Mouse (Mus musculus) neural tube, embryonic 13.5 days (tissue): ENCODE data around the gene Ahnak. TPM values are rescaled to one million over a fixed set of nuclear protein-coding genes. Genes with fewer than 3 reads are reported as not detected.
A peak's percentile ranks its signal among the peaks of the same experiment; 100 is the strongest.
"Not testable (repeated sequence)": the region's sequence is repeated elsewhere in the genome, so short reads cannot be mapped to it uniquely, and the experiment has no call there.

ENCODE experiments used
- ATAC-seq: fragments of 200-750 bp; cut with Nextera tagmentation; 2 replicates; pipeline ENCODE4 v1.8.0; 2017; ENCODE audit warnings: low read depth, mild to moderate bottlenecking, moderate TSS enrichment, moderate library complexity
- H3K27ac ChIP-seq: fragments of 300-500 bp; sonication (generic); replicated peaks from 2 replicates; pipeline ENCODE4 v1.5.1; 2015; ENCODE audit warnings: moderate library complexity, mild to moderate bottlenecking, inconsistent platforms
- H3K27me3 ChIP-seq: fragments of 300-500 bp; sonication (generic); 2 replicates; pipeline ENCODE4 v1.6.1; 2015; ENCODE audit warnings: mild to moderate bottlenecking, inconsistent platforms
- H3K36me3 ChIP-seq: fragments of 300-500 bp; sonication (generic); 2 replicates; pipeline ENCODE4 v1.6.1; 2015; ENCODE audit warnings: mild to moderate bottlenecking, inconsistent platforms
- H3K4me1 ChIP-seq: fragments of 300-500 bp; sonication (generic); replicated peaks from 2 replicates; pipeline ENCODE4 v1.6.1; 2015; ENCODE audit warnings: inconsistent platforms
- H3K4me2 ChIP-seq: fragments of 300-500 bp; sonication (generic); 2 replicates; pipeline ENCODE4 v1.6.1; 2015; ENCODE audit warnings: inconsistent platforms, mild to moderate bottlenecking, moderate library complexity
- H3K4me3 ChIP-seq: fragments of 300-500 bp; sonication (generic); 2 replicates; pipeline ENCODE4 v1.5.1; 2015; ENCODE audit warnings: mild to moderate bottlenecking, inconsistent platforms
- H3K9ac ChIP-seq: fragments of 300-500 bp; sonication (generic); 2 replicates; pipeline ENCODE4 v1.6.1; 2015; ENCODE audit warnings: moderate library complexity, mild to moderate bottlenecking, inconsistent platforms
- H3K9me3 ChIP-seq: fragments of 300-500 bp; sonication (generic); 2 replicates; pipeline ENCODE4 v1.6.1; 2016; ENCODE audit warnings: inconsistent platforms
- WGBS: fragments of 180-500 bp; shearing (Covaris S2); methylation state at CpG from one replicate; pipeline ENCODE4 v1.1.7; 2015; 5-methylcytosine and 5-hydroxymethylcytosine counted together
- polyA plus RNA-seq: library from polyadenylated mRNA; unstranded; fragments of >200 nt; fragmentation: Nextera tagmentation; extraction: Ambion mirVana; gene quantifications from 2 replicates; pipeline ENCODE4 v1.2.1, GENCODE M21; 2015

Ahnak gene
- polyA plus RNA-seq, 1 experiment from 2014 or later, result 4.9 TPM

DNA sequence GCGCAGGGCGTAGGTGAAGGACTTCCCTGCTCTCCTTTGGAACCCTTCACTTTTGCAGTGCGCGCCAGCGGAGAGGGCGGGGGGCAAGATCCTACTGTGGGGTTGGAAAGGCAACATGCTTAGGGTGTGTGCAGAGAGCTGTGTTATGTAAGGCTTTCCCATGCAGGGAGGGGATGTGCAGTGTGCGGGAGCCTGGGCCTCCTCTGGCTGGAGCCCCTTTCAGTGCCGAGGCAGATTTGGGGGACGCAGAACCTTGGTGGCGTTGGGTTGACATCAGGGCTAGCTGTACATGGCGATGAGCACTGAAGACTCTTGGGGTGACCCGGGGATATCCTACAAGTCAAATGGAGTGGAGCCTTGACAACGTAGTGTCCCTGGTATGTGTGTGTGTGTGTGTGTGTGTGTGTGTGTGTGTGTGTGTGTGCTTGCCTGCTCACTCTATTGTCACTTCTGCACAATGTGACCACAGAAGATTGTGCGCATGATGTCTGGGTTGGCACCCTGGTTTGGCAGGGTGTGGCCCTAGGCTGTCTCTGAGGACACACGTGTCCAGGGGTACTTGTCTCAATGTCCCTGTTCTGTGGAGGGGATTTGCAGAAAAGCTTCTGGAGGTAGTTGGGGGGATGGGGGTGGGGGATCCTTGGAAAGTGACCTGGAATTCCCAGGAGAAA, 1.5 kb downstream of the Ahnak start:
- no peaks in the 10 kb centered on the region for H3K36me3 ChIP-seq
- peaks cover 37% of the 10 kb centered on the region for H3K4me1 ChIP-seq
- peak overlapping the region; percentile 46 for H3K4me3 ChIP-seq
- H3K4me2 ChIP-seq, result peak overlapping the region; percentile 68
- H3K9ac ChIP-seq, result peak overlapping the region; percentile 73
- H3K9me3 ChIP-seq, result no peaks in the 10 kb centered on the region
- peak; percentile 66 for ATAC-seq
- peak overlapping the region; percentile 20; the same call in 1 of the 2 replicates for H3K27ac ChIP-seq
- 17% methylated on average over 15 of the region's 15 CpGs for WGBS
- peaks cover 57% of the 10 kb centered on the region for H3K27me3 ChIP-seq

DNA sequence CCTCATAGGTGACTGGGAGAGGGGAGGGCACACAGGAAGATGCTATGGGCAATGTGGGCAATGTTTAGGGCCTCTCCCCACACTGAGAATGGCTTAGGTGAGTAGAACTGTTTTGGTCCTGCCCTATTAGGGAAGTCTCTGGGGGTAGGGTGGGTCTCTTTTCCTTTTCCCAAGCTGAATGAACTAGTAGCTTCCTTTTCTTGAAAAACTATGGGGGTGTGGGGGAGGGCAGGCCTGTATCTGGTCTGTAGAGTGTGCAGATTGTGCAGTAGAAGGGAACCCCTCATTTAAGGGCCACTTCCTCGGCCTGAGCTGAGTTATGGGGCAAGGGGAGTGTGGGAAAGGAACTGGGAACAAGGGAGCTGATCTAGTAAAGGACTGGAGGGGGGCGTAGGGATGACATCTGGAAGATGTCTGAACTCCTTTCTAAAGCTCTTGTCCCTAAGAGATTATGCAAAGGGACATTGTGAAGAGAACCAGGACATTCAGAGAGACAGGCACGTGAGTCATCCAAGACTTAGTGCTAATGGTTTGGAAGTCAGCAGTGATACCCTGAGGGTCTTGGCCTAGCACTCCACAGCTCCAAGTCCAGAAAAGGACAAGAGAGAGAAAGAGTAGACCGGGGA, 2.3 kb downstream of the Ahnak start:
- ATAC-seq, result no peak
- no peaks in the 10 kb centered on the region for H3K9me3 ChIP-seq
- H3K27ac ChIP-seq, result 0 out of 2 replicates have a peak overlapping the region, but pooled peaks have one; percentile 0
- WGBS, result 79% methylated on average over 4 of the region's 4 CpGs
- H3K4me1 ChIP-seq, result peaks cover 34% of the 10 kb centered on the region
- H3K9ac ChIP-seq, result no peak overlapping the region
- 0 out of 2 replicates have a peak overlapping the region, but pooled peaks have one; percentile 4 for H3K4me3 ChIP-seq
- H3K36me3 ChIP-seq, result no peaks in the 10 kb centered on the region
- H3K4me2 ChIP-seq, result peak overlapping the region; percentile 68
- H3K27me3 ChIP-seq, result peaks cover 57% of the 10 kb centered on the region

DNA sequence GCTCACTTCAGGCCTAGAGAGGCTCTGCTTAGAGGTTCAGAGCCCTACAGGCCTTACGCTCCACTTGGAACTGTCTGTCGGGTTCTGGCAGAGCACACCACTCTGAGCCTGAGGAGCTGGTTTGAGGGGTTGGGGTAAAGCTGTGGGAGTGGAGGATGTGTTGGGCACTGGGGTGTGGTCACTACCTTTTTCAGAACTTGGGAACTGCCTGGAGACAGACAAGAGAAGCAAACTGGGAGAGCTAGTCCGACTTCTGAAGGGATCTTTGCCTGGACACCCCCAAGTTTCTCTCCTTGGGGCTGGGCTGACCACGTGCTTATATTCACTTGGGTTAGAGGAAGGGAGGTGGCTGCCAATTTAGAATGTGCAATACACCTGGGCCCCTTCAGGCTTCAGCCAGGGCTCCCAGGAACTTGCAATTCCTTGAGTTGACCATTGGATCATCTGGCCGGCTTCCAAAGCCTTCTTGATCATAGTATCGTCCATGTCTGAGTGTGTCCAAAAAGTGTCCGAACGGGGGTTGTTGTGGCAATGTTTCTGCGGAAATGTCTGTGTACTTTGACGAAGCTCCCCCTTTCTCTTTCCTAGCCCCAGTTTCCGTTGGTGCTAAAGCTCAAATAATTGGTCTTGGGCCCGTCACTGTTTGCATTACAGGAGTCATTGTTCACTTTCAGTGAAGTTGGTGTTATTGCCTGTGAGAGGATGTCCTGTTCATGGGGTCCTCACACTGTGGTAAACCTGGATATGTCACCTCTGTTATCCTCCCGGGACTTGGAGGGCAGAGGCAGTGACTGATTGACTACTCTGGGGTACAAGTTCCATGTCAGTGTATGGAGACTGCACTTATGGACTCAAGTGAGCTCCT, 3.0 kb downstream of the Ahnak start:
- ATAC-seq, result no peak
- peaks cover 56% of the 10 kb centered on the region for H3K27me3 ChIP-seq
- H3K9ac ChIP-seq, result 0 out of 2 replicates have a peak overlapping the region, but pooled peaks have one; percentile 31

DNA sequence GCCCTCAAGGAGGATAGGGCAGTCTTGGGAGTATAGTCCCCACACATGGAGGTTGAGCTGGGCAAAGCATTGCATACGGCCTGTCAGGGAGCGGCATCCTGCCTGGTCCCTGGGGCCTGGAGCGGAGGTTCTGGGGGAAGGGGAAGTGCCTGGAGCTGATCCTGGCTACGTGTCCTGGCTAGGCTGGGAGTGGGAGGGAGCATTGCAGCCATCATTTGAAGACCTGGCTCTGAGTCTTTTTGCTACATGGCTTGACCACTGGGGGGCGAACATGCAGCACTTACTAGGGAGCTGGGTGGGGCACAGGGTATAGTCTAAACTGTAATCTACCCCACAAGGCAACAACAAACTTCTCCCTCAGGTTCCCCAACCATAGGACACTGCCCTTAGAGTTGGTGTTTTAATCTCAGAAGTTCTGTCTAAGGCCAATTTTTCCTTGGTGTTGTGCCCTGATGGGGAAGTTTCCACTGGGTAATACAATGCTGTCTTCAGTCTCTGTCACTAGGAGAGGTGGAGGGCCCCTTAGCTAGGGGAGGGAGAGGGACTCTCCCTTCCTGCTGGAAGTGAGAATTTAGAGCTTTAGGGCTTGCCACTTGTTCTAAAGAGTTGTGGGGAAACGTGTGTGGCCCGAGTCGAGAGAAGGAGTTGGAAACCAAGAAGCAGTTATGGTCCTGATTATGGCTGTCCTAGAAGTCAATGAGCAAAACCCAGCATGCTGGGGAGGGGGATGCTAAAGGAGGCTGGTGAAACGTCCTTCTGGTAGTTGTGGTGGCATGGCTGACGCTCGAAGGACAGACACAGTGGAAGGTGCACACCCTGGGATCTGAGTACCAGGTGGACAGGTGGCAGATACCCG, 3.9 kb downstream of the Ahnak start:
- H3K36me3 ChIP-seq, result no peaks in the 10 kb centered on the region
- peak overlapping the region; percentile 25 for H3K4me2 ChIP-seq
- 32% methylated on average over 12 of the region's 12 CpGs for WGBS
- peaks cover 47% of the 10 kb centered on the region for H3K27me3 ChIP-seq
- ATAC-seq, result no peak
- H3K4me1 ChIP-seq, result peaks cover 42% of the 10 kb centered on the region
- H3K9ac ChIP-seq, result 0 out of 2 replicates have a peak overlapping the region, but pooled peaks have one; percentile 31
- H3K27ac ChIP-seq, result no peak overlapping the region
- H3K9me3 ChIP-seq, result no peaks in the 10 kb centered on the region
- H3K4me3 ChIP-seq, result no peak overlapping the region

More for the DNA sequence above, 3.0 kb downstream of the Ahnak start:
- 82% methylated on average over 13 of the region's 13 CpGs for WGBS
- 0 out of 2 replicates have a peak overlapping the region, but pooled peaks have one; percentile 0 for H3K27ac ChIP-seq
- H3K4me2 ChIP-seq, result peak overlapping the region; percentile 68
- H3K36me3 ChIP-seq, result no peaks in the 10 kb centered on the region
- no peak overlapping the region for H3K4me3 ChIP-seq
- H3K4me1 ChIP-seq, result peaks cover 35% of the 10 kb centered on the region
- no peaks in the 10 kb centered on the region for H3K9me3 ChIP-seq

DNA sequence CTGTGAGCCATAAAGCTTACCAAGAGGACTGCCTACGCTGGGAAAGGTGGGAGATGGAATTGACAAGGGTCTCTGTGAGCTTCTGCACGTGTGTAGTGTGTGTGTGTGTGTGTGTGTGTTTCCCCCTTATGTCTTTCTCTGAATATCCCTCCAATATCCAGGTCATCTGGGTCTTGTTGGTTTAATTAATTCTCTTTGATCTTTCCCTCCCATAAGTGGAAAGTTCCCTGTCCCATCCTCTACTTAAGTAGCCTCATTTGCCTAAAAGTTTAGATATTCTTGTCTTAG, 4.5 kb downstream of the Ahnak start:
- Histone ChIP-seq H3K4me2 (no peak overlapping the region), H3K27me3 (peaks cover 42% of the 10 kb centered on the region), H3K27ac (no peak overlapping the region), H3K4me1 (peaks cover 42% of the 10 kb centered on the region), H3K36me3 (no peaks in the 10 kb centered on the region), H3K9me3 (no peaks in the 10 kb centered on the region), H3K4me3 (no peak overlapping the region), H3K9ac (no peak overlapping the region)
- ATAC-seq, result no peak
- 46% methylated on average over 2 of the region's 2 CpGs for WGBS

DNA sequence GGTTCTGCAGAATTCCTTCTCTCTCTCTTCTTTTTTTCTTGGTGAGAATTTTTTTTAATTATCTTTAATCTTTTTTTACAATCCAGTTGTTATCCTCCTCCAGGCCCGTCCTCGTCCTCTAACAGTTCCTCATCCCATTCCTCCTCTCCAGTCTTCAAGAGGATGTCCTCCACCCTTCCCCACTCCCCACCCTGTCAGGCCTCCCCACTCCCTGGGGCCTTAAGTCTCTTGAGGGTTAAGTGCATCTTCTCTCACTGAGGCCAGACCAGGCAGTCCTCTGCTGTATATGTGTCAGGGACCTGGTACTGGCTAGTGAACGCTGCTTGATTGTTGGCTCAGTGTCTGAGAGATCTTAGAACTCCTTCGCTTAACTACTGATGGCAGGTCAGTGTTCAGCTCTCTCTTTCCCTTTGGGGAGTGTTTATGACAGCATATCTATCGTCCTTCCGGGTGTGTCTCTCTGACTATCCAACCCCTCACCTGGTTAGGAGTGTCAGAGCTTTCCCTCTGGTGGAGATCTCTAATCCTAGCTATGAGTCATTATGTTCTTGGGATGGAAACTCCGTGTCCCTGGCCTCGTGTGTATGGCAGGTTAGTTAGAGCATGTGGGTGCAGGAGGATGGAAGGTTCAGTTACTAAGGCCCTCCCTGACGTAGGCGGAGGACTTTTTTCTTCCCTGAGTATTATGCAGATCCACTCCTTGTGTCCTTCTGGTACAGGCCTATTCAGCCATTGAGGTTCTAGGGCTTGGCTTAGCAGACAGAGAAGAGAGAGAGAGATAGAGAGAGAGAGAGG, 5.9 kb downstream of the Ahnak start:
- ATAC-seq, result no peak
- Histone ChIP-seq H3K4me1 (peaks cover 28% of the 10 kb centered on the region), H3K9me3 (no peaks in the 10 kb centered on the region), H3K27me3 (peaks cover 27% of the 10 kb centered on the region), H3K4me2 (no peak overlapping the region), H3K36me3 (no peaks in the 10 kb centered on the region), H3K27ac (no peak overlapping the region), H3K4me3 (no peak overlapping the region), H3K9ac (no peak overlapping the region)
- 82% methylated on average over 10 of the region's 10 CpGs for WGBS

DNA sequence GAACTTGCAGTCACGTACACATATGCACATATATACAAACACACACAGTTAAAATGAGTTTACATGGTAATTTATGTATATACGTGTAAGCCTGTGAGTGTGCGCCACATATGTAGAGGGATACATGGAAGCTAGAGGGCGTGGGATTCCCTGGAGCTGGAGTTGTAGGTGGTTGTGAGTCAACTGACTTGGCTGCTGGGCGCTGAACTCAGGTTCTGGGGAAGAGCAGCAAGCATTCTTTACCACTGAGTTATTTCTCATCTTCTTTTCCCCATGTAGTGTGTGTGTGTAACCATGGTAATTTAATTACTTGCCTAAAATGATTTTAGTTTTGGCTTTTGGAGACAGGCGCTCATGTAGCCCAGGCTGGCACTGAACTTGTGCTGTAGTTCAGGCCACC, 7.5 kb downstream of the Ahnak start:
- Histone ChIP-seq H3K27me3 (peaks cover 11% of the 10 kb centered on the region), H3K4me1 (peaks cover 14% of the 10 kb centered on the region), H3K27ac (no peak overlapping the region), H3K9me3 (no peaks in the 10 kb centered on the region), H3K36me3 (no peaks in the 10 kb centered on the region), H3K9ac (no peak overlapping the region), H3K4me3 (no peak overlapping the region), H3K4me2 (no peak overlapping the region)
- ATAC-seq, result no peak
- WGBS, result 88% methylated on average over 6 of the region's 6 CpGs

DNA sequence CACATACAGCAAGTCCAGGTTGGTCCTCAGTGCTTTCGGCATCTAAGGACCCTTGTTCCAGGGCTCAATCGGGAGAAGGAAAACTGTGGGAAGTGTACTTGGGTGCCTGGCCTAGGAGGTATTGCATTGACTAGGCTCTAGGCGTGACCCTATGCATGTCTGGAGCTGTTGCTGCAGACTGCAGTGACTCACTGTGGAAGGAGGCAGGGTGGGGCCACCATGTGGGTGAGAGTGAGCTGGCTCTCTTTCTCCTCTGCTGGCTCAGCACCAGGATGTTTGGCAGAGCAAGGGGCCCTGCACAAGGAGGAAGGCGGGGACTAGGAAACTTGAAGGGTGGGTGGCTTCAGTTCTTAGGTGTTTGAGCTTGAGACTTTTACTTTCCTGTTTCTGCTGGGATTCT, 8.5 kb downstream of the Ahnak start:
- no peak overlapping the region for H3K4me2 ChIP-seq
- no peaks in the 10 kb centered on the region for H3K36me3 ChIP-seq
- 66% methylated on average over 4 of the region's 4 CpGs for WGBS
- ATAC-seq, result peak; percentile 59; the same call in 1 of the 2 replicates
- H3K4me1 ChIP-seq, result peaks cover 11% of the 10 kb centered on the region
- H3K4me3 ChIP-seq, result no peak overlapping the region
- 0 out of 2 replicates have a peak, but pooled peaks cover 2% of the 10 kb centered on the region for H3K27me3 ChIP-seq
- no peak overlapping the region for H3K9ac ChIP-seq
- no peak overlapping the region for H3K27ac ChIP-seq
- H3K9me3 ChIP-seq, result no peaks in the 10 kb centered on the region

DNA sequence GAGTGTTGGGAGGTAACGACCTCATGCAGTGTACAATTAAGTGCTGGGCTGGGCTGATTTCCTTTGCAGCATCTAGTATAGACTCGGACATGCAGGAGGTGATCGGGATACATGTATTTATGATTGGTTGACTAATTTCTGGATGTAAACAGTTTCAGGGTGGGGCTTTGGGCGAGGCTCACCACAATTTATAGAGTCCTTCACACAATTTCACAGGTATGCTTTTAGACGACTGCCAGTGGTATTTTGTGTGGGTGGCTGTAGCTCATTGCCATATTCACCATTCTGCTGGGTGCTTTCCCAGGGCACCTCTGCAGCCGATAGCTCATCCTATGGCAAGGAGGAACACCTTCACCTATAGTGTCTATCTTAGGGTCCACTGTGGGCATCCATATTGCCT, 9.5 kb downstream of the Ahnak start:
- H3K9me3 ChIP-seq, result no peaks in the 10 kb centered on the region
- no peak overlapping the region for H3K27ac ChIP-seq
- H3K4me3 ChIP-seq, result no peak overlapping the region
- WGBS, result 86% methylated on average over 6 of the region's 6 CpGs
- ATAC-seq, result no peak
- no peak overlapping the region for H3K9ac ChIP-seq
- no peaks in the 10 kb centered on the region for H3K36me3 ChIP-seq
- H3K27me3 ChIP-seq, result no peaks in the 10 kb centered on the region
- 0 out of 2 replicates have a peak, but pooled peaks cover 8% of the 10 kb centered on the region for H3K4me1 ChIP-seq
- no peak overlapping the region for H3K4me2 ChIP-seq

DNA sequence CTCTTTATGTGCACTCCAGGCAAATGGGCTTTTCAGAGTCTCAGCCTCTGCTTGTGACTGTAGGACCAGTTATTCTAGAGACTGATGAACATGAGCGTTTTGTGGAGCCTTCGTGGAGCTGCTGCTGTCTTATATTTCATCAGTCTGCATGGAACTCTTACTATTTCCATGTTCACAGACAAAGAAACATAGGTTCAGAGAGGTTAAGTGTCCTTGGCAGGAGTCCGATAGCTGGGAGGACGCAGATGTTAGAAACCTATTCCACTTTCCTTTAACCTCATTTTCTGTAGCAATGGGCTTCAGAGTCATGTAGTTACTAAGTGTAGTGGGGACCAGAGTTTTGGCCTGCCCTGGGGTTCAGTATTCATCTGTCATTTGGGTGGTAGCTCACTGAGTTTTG, 10.1 kb downstream of the Ahnak start:
- no peak for ATAC-seq
- H3K9me3 ChIP-seq, result no peaks in the 10 kb centered on the region
- WGBS, result 92% methylated on average over 4 of the region's 4 CpGs

DNA sequence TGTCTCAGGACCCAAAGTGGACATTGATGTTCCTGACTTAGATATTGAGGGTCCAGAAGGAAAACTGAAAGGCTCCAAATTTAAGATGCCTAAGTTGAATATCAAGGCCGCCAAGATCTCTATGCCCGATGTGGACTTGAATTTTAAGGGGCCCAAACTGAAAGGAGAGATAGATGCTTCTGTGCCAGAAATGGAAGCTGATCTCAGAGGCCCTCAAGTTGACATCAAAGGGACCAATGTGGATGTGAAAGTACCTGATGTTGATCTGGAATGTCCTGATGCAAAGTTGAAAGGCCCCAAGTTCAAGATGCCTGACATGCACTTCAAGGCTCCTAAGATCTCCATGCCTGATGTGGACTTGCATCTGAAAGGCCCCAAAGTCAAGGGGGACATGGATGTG, 17.8 kb downstream of the Ahnak start:
- not testable (repeated sequence) for H3K4me1 ChIP-seq, H3K9me3 ChIP-seq, H3K4me2 ChIP-seq, H3K4me3 ChIP-seq, H3K9ac ChIP-seq, H3K36me3 ChIP-seq, H3K27ac ChIP-seq, H3K27me3 ChIP-seq, ATAC-seq
- 88% methylated on average over 2 of the region's 2 CpGs for WGBS

More for the DNA sequence above, 10.1 kb downstream of the Ahnak start:
- Histone ChIP-seq H3K36me3 (no peaks in the 10 kb centered on the region), H3K27ac (no peak overlapping the region), H3K4me3 (no peak overlapping the region), H3K4me1 (0 out of 2 replicates have a peak, but pooled peaks cover 8% of the 10 kb centered on the region), H3K4me2 (no peak overlapping the region), H3K9ac (no peak overlapping the region), H3K27me3 (no peaks in the 10 kb centered on the region)
